16 mouse cellular contexts compared by ENCODE assay signal in the genomic region with DNA sequence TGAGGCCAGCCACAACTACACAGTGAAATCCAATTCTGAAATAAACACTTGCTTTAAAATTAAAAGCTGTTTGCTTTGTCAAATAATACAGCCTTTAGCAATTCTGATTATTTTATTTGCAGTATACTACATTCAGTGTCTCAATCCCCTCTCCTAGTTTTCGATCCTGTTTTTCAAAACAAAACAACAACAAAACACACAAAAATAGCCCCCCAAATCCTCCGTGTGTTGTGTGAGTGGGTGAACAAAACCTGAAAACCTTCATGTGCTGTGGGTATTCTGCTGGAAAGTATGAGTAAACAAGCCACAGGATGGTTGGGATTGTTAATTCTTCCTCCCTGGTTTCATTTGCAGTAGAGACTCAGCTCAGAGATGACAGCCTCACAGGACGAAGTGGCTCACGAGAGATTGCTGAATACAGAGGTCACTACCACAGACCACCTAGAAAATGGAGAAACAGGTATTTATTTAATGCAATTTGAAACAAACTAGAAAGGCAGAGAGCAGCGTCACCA. TPM values are rescaled to one million over a fixed set of nuclear protein-coding genes. Genes with fewer than 3 reads are reported as not detected.
"Had no signal": no experiment of that assay in that cellular context is flagged by ENCODE, and none has a peak within 500 bp of the region (broad histone marks: within the 10 kb centered on the region; RNA-seq: fewer than 3 reads in every experiment).

No protein-coding gene starts in this region.

- DNase-seq: kidney, adult 18-20 months; kidney, postnatal 10 days; kidney, postnatal 4 days; lung, embryonic 14.5 days; lung, postnatal 10 days; right cerebral cortex, adult 18-20 months; right cerebral cortex, postnatal 25 days; thymus, postnatal 36 days had no signal

- H3K27me3 ChIP-seq: limb, embryonic 13.5 days; liver, embryonic 15.5 days; midbrain, embryonic 13.5 days had no signal

- H3K4me3 ChIP-seq: layer of hippocampus, adult 2 months; limb, embryonic 13.5 days; liver, embryonic 15.5 days; midbrain, embryonic 13.5 days had no signal

- ATAC-seq: midbrain, embryonic 13.5 days had no signal

- H3K4me2 ChIP-seq: limb, embryonic 13.5 days; liver, embryonic 15.5 days; lung, embryonic 14.5 days; midbrain, embryonic 13.5 days had no signal

- H3K27ac ChIP-seq: layer of hippocampus, adult 2 months; limb, embryonic 13.5 days; liver, embryonic 15.5 days; macrophage; midbrain, embryonic 13.5 days had no signal

- H3K9me3 ChIP-seq: limb, embryonic 13.5 days; liver, embryonic 15.5 days; midbrain, embryonic 13.5 days had no signal

- H3K4me1 ChIP-seq: limb, embryonic 13.5 days; liver, embryonic 15.5 days; midbrain, embryonic 13.5 days had no signal

- H3K36me3 ChIP-seq: limb, embryonic 13.5 days; liver, embryonic 15.5 days; midbrain, embryonic 13.5 days had no signal

- H3K9ac ChIP-seq: limb, embryonic 13.5 days; liver, embryonic 15.5 days; lung, embryonic 14.5 days; midbrain, embryonic 13.5 days had no signal

RNA-seq across cellular contexts. Expression of gene Klrb1f, which starts 31.9 kb away (rescaled TPM):
- total RNA-seq: layer of hippocampus, adult 2 months; layer of hippocampus, postnatal 10 days; left cerebral cortex, postnatal 36 days; liver, adult 2 months had no signal
- polyA plus RNA-seq: limb, embryonic 13.5 days; liver, adult 2 months had no signal
